Mouse (Mus musculus) yolk sac, embryonic 10.5 days (tissue): ENCODE measurements at regions not wholly inside any gene's neighbourhood (a gene's known extent, or its start where the extent isn't known, plus 50 kb on each side); places are given as distances from the start of the nearest gene placed in this dataset.

ENCODE experiments used
- DNase-seq: peaks from one replicate; pipeline ENCODE4 v3.0.0-alpha.2; 2017; ENCODE audit warnings: low spot score

GRCm38 (mm10) chr9:113488651-113489050 is 219.4 kb downstream of the Pdcd6ip start:
- no peak for DNase-seq

- no peak for DNase-seq
Observed at GRCm38 (mm10) chr9:113486494-113487081, 221.5 kb downstream of the Pdcd6ip start.

- no peak for DNase-seq
Observed at GRCm38 (mm10) chr9:113479897-113480296, 228.2 kb downstream of the Pdcd6ip start.

GRCm38 (mm10) chr9:113478761-113479265 is 229.2 kb downstream of the Pdcd6ip start:
- no peak for DNase-seq

GRCm38 (mm10) chr9:113471781-113472180 is 236.3 kb downstream of the Pdcd6ip start:
- DNase-seq: no peak

- no peak for DNase-seq
Observed at GRCm38 (mm10) chr9:113462888-113463287, 245.2 kb downstream of the Pdcd6ip start.

GRCm38 (mm10) chr9:113462267-113462887 is 245.7 kb downstream of the Pdcd6ip start:
- DNase-seq: no peak

- no peak for DNase-seq
Observed at GRCm38 (mm10) chr9:113459885-113460284, 248.2 kb downstream of the Pdcd6ip start.

- no peak for DNase-seq
Observed at GRCm38 (mm10) chr9:113459221-113459620, 248.8 kb downstream of the Pdcd6ip start.

GRCm38 (mm10) chr9:113458741-113459154 is 249.3 kb downstream of the Pdcd6ip start:
- no peak for DNase-seq

GRCm38 (mm10) chr9:113457169-113457850 is 250.7 kb downstream of the Pdcd6ip start:
- no peak for DNase-seq

GRCm38 (mm10) chr9:113455577-113455976 is 252.5 kb downstream of the Pdcd6ip start:
- DNase-seq: no peak

GRCm38 (mm10) chr9:113453231-113453630 is 254.8 kb downstream of the Pdcd6ip start:
- no peak for DNase-seq

- DNase-seq: peak; percentile 40
Observed at GRCm38 (mm10) chr9:113441770-113442411, 266.2 kb downstream of the Pdcd6ip start.

GRCm38 (mm10) chr9:113438394-113438793 is 269.7 kb downstream of the Pdcd6ip start:
- no peak for DNase-seq

GRCm38 (mm10) chr9:113435921-113436320 is 272.1 kb downstream of the Pdcd6ip start:
- DNase-seq: no peak

GRCm38 (mm10) chr9:113433424-113433823 is 274.6 kb downstream of the Pdcd6ip start:
- DNase-seq: no peak

GRCm38 (mm10) chr9:113432601-113433179 is 275.4 kb downstream of the Pdcd6ip start:
- DNase-seq: no peak

- DNase-seq: no peak
Observed at GRCm38 (mm10) chr9:113430411-113430810, 277.6 kb downstream of the Pdcd6ip start.

- no peak for DNase-seq
Observed at GRCm38 (mm10) chr9:113427281-113427680, 280.8 kb downstream of the Pdcd6ip start.

GRCm38 (mm10) chr9:113426324-113426723 is 281.7 kb downstream of the Pdcd6ip start:
- no peak for DNase-seq

- DNase-seq: no peak
Observed at GRCm38 (mm10) chr9:113421645-113422044, 286.4 kb downstream of the Pdcd6ip start.
